Comparison of ENCODE assay signal across 8 mouse cellular contexts in the genomic region with DNA sequence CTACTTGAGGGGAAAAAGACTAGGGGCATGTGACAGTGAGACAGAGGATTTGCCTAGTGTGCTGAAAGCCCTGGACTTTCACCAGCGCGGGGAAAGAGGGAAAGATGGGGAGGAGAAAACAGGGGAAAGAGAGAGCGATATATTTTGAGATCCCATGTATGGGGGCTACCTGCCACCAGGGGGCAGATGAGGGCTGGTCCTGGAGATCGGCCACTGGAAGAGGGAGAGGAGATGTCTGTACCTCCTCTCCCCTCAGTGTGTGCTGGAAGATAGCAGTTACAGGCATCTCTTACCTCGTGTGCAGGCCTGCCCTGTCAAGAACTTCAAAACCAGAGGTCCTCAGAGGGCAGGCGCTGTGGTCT.
DNase-seq lines count a peak whose midpoint lies in the region; ATAC-seq and TF ChIP-seq lines count a peak whose summit lies in the region.

No protein-coding gene starts in this region.

- ATAC-seq in forebrain, embryonic 12.5 days (ENCODE audit: low FRiP score): peak; percentile 72; the same call in 1 of the 2 replicates

- peaks cover 0 to 9% of the 10 kb centered on the region in 2 experiments; a peak in 1 of 4 replicates for H3K4me1 ChIP-seq in ES-E14 (ENCODE audit: control insufficient read depth in 2 of 2, insufficient read depth in 2 of 2, low read length in 2 of 2, poor library complexity in 1 of 2)
- H3K4me1 ChIP-seq in forebrain, embryonic 12.5 days: peaks cover 23% of the 10 kb centered on the region

- H3K9ac ChIP-seq in ES-E14 (ENCODE audit: insufficient read depth, low read depth, low read length, poor library complexity, severe bottlenecking): no peak overlapping the region
- H3K9ac ChIP-seq in forebrain, embryonic 12.5 days: 0 out of 2 replicates have a peak overlapping the region, but pooled peaks have one; percentile 4

- no peak overlapping the region for H3K27ac ChIP-seq in ES-E14 (ENCODE audit: insufficient read depth, low read depth, low read length, poor library complexity, severe bottlenecking)
- no peak overlapping the region for H3K27ac ChIP-seq in forebrain, embryonic 12.5 days

- peak overlapping the region; percentile 49 for H3K4me2 ChIP-seq in forebrain, embryonic 12.5 days

- H3K36me3 ChIP-seq in ES-E14 (ENCODE audit: control insufficient read depth, insufficient read depth, low read length, poor library complexity, severe bottlenecking): no peaks in the 10 kb centered on the region
- no peaks in the 10 kb centered on the region for H3K36me3 ChIP-seq in forebrain, embryonic 12.5 days (replicated peaks)

- in situ Hi-C loops in ES-E14 (cut with MboI; ENCODE audit: low sequenced_read_pairs in 2 of 2, unreplicated experiment in 2 of 2): loop anchor here in 1 of 2 experiments (10.0 kb wide), 1 partner anchor 249 kb away; no protein-coding TSS in a partner anchor

- no peaks in the 10 kb centered on the region for H3K27me3 ChIP-seq in forebrain, embryonic 12.5 days

- peak; percentile 64 for DNase-seq in ES-E14 (ENCODE audit: low read depth, low spot score)
- DNase-seq in c-Kit-positive CD71-positive TER-119-negative erythroid progenitor cells, embryonic 14.5 days (ENCODE audit: low read depth): peak; percentile 25
- DNase-seq in heart, postnatal 36 days: peak; percentile 65 to 75
- DNase-seq in layer of hippocampus, adult 9-11 months: peak; percentile 45
- DNase-seq in lung, postnatal 14 days: peak; percentile 79
- DNase-seq in ovary, postnatal 36 days (ENCODE audit: low spot score): peak; percentile 71
- peak; percentile 76 for DNase-seq in thymus, postnatal 14 days

- intact Hi-C loops in heart, postnatal 36 days (cut with DNase I): loop anchor here (2.0 kb wide), 2 partner anchors 245 to 297 kb away; no protein-coding TSS in a partner anchor

- H3K4me3 ChIP-seq in ES-E14 (ENCODE audit: insufficient read depth in 1 of 2, low read depth in 1 of 2, low read length in 2 of 2, poor library complexity in 1 of 2, severe bottlenecking in 1 of 2): no peak overlapping the region
- peak overlapping the region; percentile 27 for H3K4me3 ChIP-seq in forebrain, embryonic 12.5 days (replicated peaks)

- no peaks in the 10 kb centered on the region for H3K9me3 ChIP-seq in ES-E14 (ENCODE audit: control insufficient read depth, insufficient read depth, low read depth, low read length)
- H3K9me3 ChIP-seq in forebrain, embryonic 12.5 days: no peaks in the 10 kb centered on the region

- WGBS in forebrain, embryonic 12.5 days: 2% methylated on average over 6 of the region's 6 CpGs

TF ChIP-seq in ES-E14, 5 proteins besides CTCF, POLR2A, EP300 and RAD21:
- TF ChIP-seq CHD2 (IDR thresholded peaks at IDR 0.05; ENCODE audit: low read depth, low read length) (no peak), ZC3H11A (IDR thresholded peaks at IDR 0.05; ENCODE audit: borderline replicate concordance, low read depth, low read length) (peak; percentile 85), HCFC1 (IDR thresholded peaks at IDR 0.05; ENCODE audit: borderline replicate concordance, insufficient read depth, low read length) (no peak), ZNF384 (IDR thresholded peaks at IDR 0.05; ENCODE audit: low read depth, low read length) (no peak), MAFK (IDR thresholded peaks at IDR 0.05; ENCODE audit: insufficient read depth, low read depth, low read length) (no peak)

Comparison
In these comparisons a context has a peak if more than half of its experiments do, and no peak if none do; other contexts are left out.
1. DNase-seq: peak in every context shown above with its lines; median percentile 79 in lung, postnatal 14 days; 76 in thymus, postnatal 14 days; 71 in ovary, postnatal 36 days; 70 in heart, postnatal 36 days; 64 in ES-E14; 45 in layer of hippocampus, adult 9-11 months; 25 in c-Kit-positive CD71-positive TER-119-negative erythroid progenitor cells, embryonic 14.5 days.